Mouse (Mus musculus) midbrain, embryonic 13.5 days (tissue): ENCODE measurements at regions not wholly inside any gene's neighbourhood (a gene's known extent, or its start where the extent isn't known, plus 50 kb on each side); places are given as distances from the start of the nearest gene placed in this dataset.

ENCODE experiments used
- ATAC-seq: fragments of 200-750 bp; cut with Nextera tagmentation; 2 replicates; pipeline ENCODE4 v1.8.0; 2017; ENCODE audit warnings: mild to moderate bottlenecking, moderate TSS enrichment, moderate library complexity
- H3K27ac ChIP-seq: fragments of 300-500 bp; sonication (generic); 2 replicates; pipeline ENCODE4 v1.5.1; 2015; ENCODE audit warnings: inconsistent platforms, mild to moderate bottlenecking, moderate library complexity
- H3K27me3 ChIP-seq: fragments of 300-500 bp; sonication (generic); 2 replicates; pipeline ENCODE4 v1.6.1; 2015; ENCODE audit warnings: mild to moderate bottlenecking, inconsistent platforms
- H3K36me3 ChIP-seq: fragments of 300-500 bp; sonication (generic); 2 replicates; pipeline ENCODE4 v1.6.1; 2015; ENCODE audit warnings: mild to moderate bottlenecking, inconsistent platforms
- H3K4me1 ChIP-seq: fragments of 300-500 bp; sonication (generic); replicated peaks from 2 replicates; pipeline ENCODE4 v1.6.1; 2015; ENCODE audit warnings: inconsistent platforms
- H3K4me2 ChIP-seq: fragments of 300-500 bp; sonication (generic); replicated peaks from 2 replicates; pipeline ENCODE4 v1.6.1; 2015; ENCODE audit warnings: moderate library complexity, mild to moderate bottlenecking, inconsistent platforms
- H3K4me3 ChIP-seq: fragments of 300-500 bp; sonication (generic); replicated peaks from 2 replicates; pipeline ENCODE4 v1.5.1; 2015; ENCODE audit warnings: mild to moderate bottlenecking, inconsistent platforms
- H3K9ac ChIP-seq: fragments of 300-500 bp; sonication (generic); replicated peaks from 2 replicates; pipeline ENCODE4 v1.6.1; 2015; ENCODE audit warnings: mild to moderate bottlenecking, inconsistent platforms
- H3K9me3 ChIP-seq: fragments of 300-500 bp; sonication (generic); 2 replicates; pipeline ENCODE4 v1.6.1; 2016; ENCODE audit warnings: mild to moderate bottlenecking, inconsistent platforms
- WGBS: fragments of 180-500 bp; shearing (Covaris S2); methylation state at CpG from one replicate; pipeline ENCODE4 v1.1.7; 2015; 5-methylcytosine and 5-hydroxymethylcytosine counted together

DNA sequence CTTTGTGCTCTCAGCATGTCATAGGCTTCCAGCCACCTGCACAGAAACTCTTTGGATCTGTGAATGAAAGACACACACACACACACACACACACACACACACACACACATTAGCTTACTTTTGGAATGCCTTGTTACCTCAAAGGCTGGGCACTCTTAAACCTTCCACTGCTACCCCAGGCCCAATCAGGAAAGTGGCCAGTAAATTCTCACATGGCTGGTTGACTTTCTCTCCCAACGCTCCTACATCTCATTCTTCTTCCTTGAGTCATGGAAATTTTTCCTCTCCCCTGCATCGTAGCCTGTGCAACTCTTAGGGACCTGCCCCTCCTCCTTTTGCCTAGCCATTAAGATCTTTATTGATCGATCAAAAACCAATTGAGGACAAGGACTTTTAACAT lies 465.3 kb upstream of the Cpeb2 start:
- Histone ChIP-seq H3K27ac (no peak overlapping the region), H3K9me3 (no peaks in the 10 kb centered on the region)
- whole genome bisulfite sequencing = 88% methylated on average over 3 of the region's 3 CpGs

DNA sequence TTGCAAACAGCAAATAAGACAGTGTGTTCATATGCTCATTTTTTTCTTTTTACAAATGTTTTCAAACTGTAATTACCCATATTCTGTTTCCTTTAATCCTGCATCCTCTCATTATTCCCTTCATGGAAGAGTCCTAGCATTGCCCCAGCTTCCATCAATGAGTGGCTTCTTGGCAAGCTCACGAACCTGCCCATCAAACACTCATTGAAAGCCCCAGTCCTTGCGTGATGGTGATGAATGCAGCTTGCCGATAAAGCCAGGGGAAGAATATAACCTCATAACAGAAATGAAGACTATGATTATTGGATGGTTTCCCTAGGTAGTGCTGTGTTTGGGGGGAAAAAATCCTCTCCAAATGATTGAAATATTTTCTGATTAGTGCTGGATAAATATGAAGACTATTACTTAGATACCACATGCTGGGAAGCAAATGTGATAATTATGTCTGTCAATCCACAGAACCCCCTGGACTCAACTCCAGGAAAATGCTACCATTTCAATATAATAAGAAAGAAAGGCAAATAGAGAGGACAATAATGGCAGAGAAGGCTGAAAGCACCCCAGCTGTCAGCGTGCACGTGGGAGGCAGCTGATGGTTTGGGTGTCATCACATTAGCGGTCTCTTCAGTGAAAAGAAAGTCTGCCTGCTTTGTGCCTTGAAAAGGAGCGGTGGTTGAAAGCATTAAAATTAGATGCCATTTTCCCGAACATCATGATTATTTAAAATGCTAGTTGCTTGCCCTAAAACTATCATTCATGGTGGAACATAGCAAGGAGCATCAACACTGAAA lies 455.7 kb upstream of the Cpeb2 start:
- Histone ChIP-seq H3K27ac (no peak overlapping the region), H3K9me3 (no peaks in the 10 kb centered on the region), H3K27me3 (no peaks in the 10 kb centered on the region), H3K4me2 (no peak overlapping the region), H3K4me1 (peaks cover 5% of the 10 kb centered on the region; the same call in 1 of the 2 replicates), H3K9ac (no peak overlapping the region), H3K4me3 (no peak overlapping the region), H3K36me3 (no peaks in the 10 kb centered on the region)
- peak; percentile 66 for ATAC-seq
- WGBS = 56% methylated on average over 8 of the region's 8 CpGs

More for the DNA sequence above, 465.3 kb upstream of the Cpeb2 start:
- Histone ChIP-seq H3K4me1 (no peaks in the 10 kb centered on the region), H3K9ac (no peak overlapping the region), H3K4me2 (no peak overlapping the region), H3K4me3 (no peak overlapping the region), H3K27me3 (no peaks in the 10 kb centered on the region), H3K36me3 (no peaks in the 10 kb centered on the region)
- no peak for ATAC-seq

DNA sequence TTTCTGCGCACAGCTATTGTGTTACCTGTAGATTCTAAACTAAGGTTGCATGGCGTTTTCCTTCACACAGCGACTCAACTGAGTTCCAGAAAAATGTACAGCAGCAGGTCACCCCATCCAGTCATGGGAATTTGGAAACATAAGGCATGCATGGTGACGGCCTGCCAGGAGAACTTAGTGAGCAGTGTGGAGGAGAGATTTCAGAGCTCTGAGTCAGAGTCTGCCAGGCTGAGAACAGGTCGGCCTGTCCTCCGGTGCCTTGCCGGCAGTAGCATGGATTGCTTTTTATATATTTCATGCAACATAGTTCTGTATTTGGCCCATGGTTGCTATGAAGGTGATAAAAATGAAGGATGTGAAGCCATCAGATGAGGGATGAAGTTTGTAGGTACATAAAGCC lies 427.0 kb upstream of the Cpeb2 start:
- Histone ChIP-seq H3K36me3 (no peaks in the 10 kb centered on the region), H3K4me2 (no peak overlapping the region), H3K4me3 (no peak overlapping the region), H3K27ac (no peak overlapping the region), H3K27me3 (no peaks in the 10 kb centered on the region), H3K9me3 (no peaks in the 10 kb centered on the region), H3K9ac (no peak overlapping the region), H3K4me1 (no peaks in the 10 kb centered on the region)
- no peak for ATAC-seq
- 98% methylated on average over 7 of the region's 7 CpGs for WGBS
